Mouse (Mus musculus) bone marrow macrophage, adult 2 months (primary cell): ENCODE data around the gene Hif3a.

ENCODE experiments used
- CTCF ChIP-seq: IDR thresholded peaks from 2 replicates; pipeline ENCODE4 v1.5.1; 2012; ENCODE audit warnings: low read depth, mild to moderate bottlenecking, low read length, moderate library complexity
- POLR2A ChIP-seq: IDR thresholded peaks from 2 replicates; pipeline ENCODE4 v1.6.1; 2012; ENCODE audit warnings: mild to moderate bottlenecking, low read depth, low read length, borderline replicate concordance

DNA sequence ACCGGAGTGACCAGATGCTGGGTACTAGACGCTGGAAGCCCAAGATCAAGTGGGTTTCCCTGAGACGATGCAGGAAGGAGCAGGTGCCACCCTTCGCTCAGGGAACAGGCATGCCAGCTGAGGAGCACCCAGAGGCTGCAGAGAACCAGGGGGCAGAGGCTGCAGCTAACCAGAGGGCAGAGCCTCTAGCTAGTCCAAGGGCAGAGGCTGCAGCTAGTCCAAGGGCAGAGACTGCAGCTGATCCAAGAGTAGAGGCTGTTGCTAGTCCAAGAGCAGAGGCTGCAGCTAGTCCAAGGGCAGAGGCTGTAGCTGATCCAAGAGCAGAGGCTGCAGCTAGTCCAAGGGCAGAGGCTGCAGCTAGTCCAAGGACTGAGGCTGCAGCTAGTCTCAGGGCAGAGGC lies 66.9 kb downstream of the Hif3a start:
- TF ChIP-seq POLR2A: no peak
- no peak for TF ChIP-seq CTCF
